Mouse (Mus musculus) left cerebral cortex, postnatal 10 days (tissue): Measurements from ENCODE around the gene Ptger1. TPM values are rescaled to one million over a fixed set of nuclear protein-coding genes. Genes with fewer than 3 reads are reported as not detected.

Source experiments
- DNase-seq, 2 experiments: peaks; one replicate each; pipeline ENCODE4 v3.0.0; 2021 to 2022; ENCODE audit warnings: low spot score in 2 of 2, mixed read lengths in 1 of 2; ENCODE audit errors: extremely low spot score in 1 of 2
- intact Hi-C: fragments of 180-260 bp; cut with DNase I; formaldehyde crosslinking; loops from one replicate; pipeline ENCODE4 v1.15.1; 2025
- total RNA-seq, 2 experiments: library from RNA; stranded (reverse); gene quantifications; 2 replicates each; pipeline ENCODE4 v1.2.3; 2021

Gene Ptger1
- total RNA-seq, 2 experiments from 2014 or later = 0.71 to 0.77 TPM

- intact Hi-C loops = no loop called here
- DNase-seq = peak in 1 of 2 experiments; percentile 61
These were observed 13.5 kb upstream of the Ptger1 start for GRCm38 (mm10) chr8:83652744-83653661.

- intact Hi-C loops = no loop called here
- DNase-seq = no peak
These were observed 12.8 kb upstream of the Ptger1 start for GRCm38 (mm10) chr8:83653662-83654017.

- intact Hi-C loops = no loop called here
- no peak for DNase-seq
These were observed 11.8 kb upstream of the Ptger1 start for GRCm38 (mm10) chr8:83654725-83655124.

GRCm38 (mm10) chr8:83656043-83656442, 10.4 kb upstream of the Ptger1 start:
- intact Hi-C loops = no loop called here
- DNase-seq = no peak

- peak in 1 of 2 experiments; percentile 57 for DNase-seq
- intact Hi-C loops = no loop called here
These were observed 9.8 kb upstream of the Ptger1 start for GRCm38 (mm10) chr8:83656484-83657246.

- no peak for DNase-seq
These were observed 5.9 kb upstream of the Ptger1 start for GRCm38 (mm10) chr8:83660545-83660944.

GRCm38 (mm10) chr8:83660995-83661680, 5.3 kb upstream of the Ptger1 start:
- peak in 1 of 2 experiments; percentile 61 for DNase-seq
- intact Hi-C loops = no loop called here

More at GRCm38 (mm10) chr8:83660545-83660944, 5.9 kb upstream of the Ptger1 start:
- intact Hi-C loops = no loop called here

GRCm38 (mm10) chr8:83662421-83662826, 4.1 kb upstream of the Ptger1 start:
- intact Hi-C loops = no loop called here
- DNase-seq = peak; percentile 82 to 94

- intact Hi-C loops = no loop called here
- peak in 1 of 2 experiments; percentile 49 for DNase-seq
These were observed 2.4 kb upstream of the Ptger1 start for GRCm38 (mm10) chr8:83664096-83664495.

GRCm38 (mm10) chr8:83664931-83665625, 1.4 kb upstream of the Ptger1 start:
- DNase-seq = no peak
- intact Hi-C loops = no loop called here

GRCm38 (mm10) chr8:83666866-83667234, 372 bp downstream of the Ptger1 start:
- DNase-seq = no peak
- intact Hi-C loops = no loop called here

- intact Hi-C loops = no loop called here
- peak in 1 of 2 experiments; percentile 44 for DNase-seq
These were observed 1.0 kb downstream of the Ptger1 start for GRCm38 (mm10) chr8:83667526-83667925.

- peak; percentile 61 to 85 for DNase-seq
- intact Hi-C loops = no loop called here
These were observed 1.8 kb downstream of the Ptger1 start for GRCm38 (mm10) chr8:83668010-83668916.

- intact Hi-C loops = no loop called here
- DNase-seq = no peak
These were observed 2.5 kb downstream of the Ptger1 start for GRCm38 (mm10) chr8:83669013-83669412.

GRCm38 (mm10) chr8:83672936-83673335, 6.5 kb downstream of the Ptger1 start:
- intact Hi-C loops = no loop called here
- DNase-seq = peak in 1 of 2 experiments; percentile 24

GRCm38 (mm10) chr8:83674497-83674896, 8.0 kb downstream of the Ptger1 start:
- peak in 1 of 2 experiments; percentile 29 for DNase-seq

GRCm38 (mm10) chr8:83679866-83680265, 13.4 kb downstream of the Ptger1 start:
- peak in 1 of 2 experiments; percentile 20 for DNase-seq
- intact Hi-C loops = no loop called here

More at GRCm38 (mm10) chr8:83674497-83674896, 8.0 kb downstream of the Ptger1 start:
- intact Hi-C loops = no loop called here

- intact Hi-C loops = no loop called here
These were observed 14.1 kb downstream of the Ptger1 start for GRCm38 (mm10) chr8:83680603-83681002.

More at GRCm38 (mm10) chr8:83680603-83681002, 14.1 kb downstream of the Ptger1 start:
- peak in 1 of 2 experiments; percentile 53 for DNase-seq
